Mouse (Mus musculus): Measurements from ENCODE around the gene Ttc37.

- TF ChIP-seq CTCF (IDR thresholded peaks at IDR 0.05; ENCODE audit: borderline replicate concordance, insufficient read depth, low read depth, low read length) (no peak), POLR2A (IDR thresholded peaks at IDR 0.05; ENCODE audit: borderline replicate concordance, insufficient read depth, low read length) (no peak)
Observed at GRCm38 (mm10) chr13:76214928-76215327, 116.4 kb downstream of the Ttc37 start.
